In the genomic region with DNA sequence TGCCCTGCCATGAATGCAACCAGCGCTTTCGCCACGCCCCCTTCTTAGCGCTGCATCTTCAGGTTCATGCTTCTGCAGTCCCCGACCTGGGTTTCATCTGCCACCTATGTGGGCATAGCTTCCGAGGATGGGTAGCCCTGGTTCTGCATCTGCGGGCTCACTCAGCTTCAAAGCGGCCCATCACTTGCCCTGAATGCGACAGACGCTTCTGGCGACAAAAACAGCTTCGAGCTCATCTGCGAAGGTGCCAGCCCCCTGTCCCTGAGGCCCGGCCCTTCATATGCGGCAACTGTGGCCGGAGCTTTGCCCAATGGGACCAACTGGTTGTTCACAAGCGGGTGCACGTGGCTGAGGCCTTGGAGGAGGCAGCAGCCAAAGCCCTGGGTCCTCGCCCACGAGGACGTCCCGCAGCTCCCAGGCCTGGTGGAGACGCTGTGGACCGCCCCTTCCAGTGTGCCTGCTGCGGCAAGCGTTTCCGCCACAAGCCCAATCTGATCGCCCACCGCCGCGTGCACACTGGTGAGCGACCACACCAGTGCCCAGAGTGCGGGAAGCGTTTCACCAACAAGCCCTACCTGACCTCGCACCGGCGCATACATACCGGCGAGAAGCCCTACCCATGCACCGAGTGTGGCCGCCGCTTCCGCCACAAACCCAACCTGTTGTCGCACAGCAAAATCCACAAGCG, we compare ENCODE assay signal across 32 mouse cellular contexts. TPM values are rescaled to one million over a fixed set of nuclear protein-coding genes. Genes with fewer than 3 reads are reported as not detected.
A peak's percentile ranks its signal among the peaks of the same experiment; 100 is the strongest.
DNase-seq lines count a peak whose midpoint lies in the region; TF ChIP-seq lines count a peak whose summit lies in the region.
"Had no signal": no experiment of that assay in that cellular context is flagged by ENCODE, and none has a peak within 500 bp of the region (broad histone marks: within the 10 kb centered on the region; RNA-seq: fewer than 3 reads in every experiment).

No protein-coding gene starts in this region.

- H3K27me3 ChIP-seq in testis, adult 2 months (ENCODE audit: control insufficient read depth, insufficient read depth, low read length): no peaks in the 10 kb centered on the region
- H3K27me3 ChIP-seq: embryonic facial prominence, embryonic 15.5 days; heart, embryonic 15.5 days; intestine, embryonic 15.5 days; limb, embryonic 12.5 days; midbrain, embryonic 12.5 days had no signal

- TF ChIP-seq POLR2A in testis, adult 2 months (IDR thresholded peaks at IDR 0.05; ENCODE audit: control insufficient read depth, low read depth, low read length): no peak

- TF ChIP-seq CTCF in testis, adult 2 months (IDR thresholded peaks at IDR 0.05; ENCODE audit: control insufficient read depth, insufficient read depth, insufficient replicate concordance, low read depth, low read length): no peak

- H3K27ac ChIP-seq in testis, adult 2 months (ENCODE audit: control insufficient read depth, insufficient read depth, low read depth, low read length): no peak overlapping the region
- H3K27ac ChIP-seq: embryonic facial prominence, embryonic 15.5 days; heart, embryonic 15.5 days; intestine, embryonic 15.5 days; layer of hippocampus, adult 2 months; limb, embryonic 12.5 days; macrophage; midbrain, embryonic 12.5 days; stomach, postnatal 0 days had no signal

- peak; percentile 91 for DNase-seq in heart, adult 11 months
- no peak for DNase-seq in heart, postnatal 14 days
- no peak for DNase-seq in testis, postnatal 14 days (ENCODE audit: low spot score)
- DNase-seq in ZHBTc4 (ENCODE audit: low read depth, low spot score): peak; percentile 55
- no peak for DNase-seq in gastrocnemius, postnatal 14 days
- no peak for DNase-seq in gastrocnemius, postnatal 36 days
- DNase-seq: adrenal gland, adult 2 months; gastrocnemius, postnatal 10 days; heart, postnatal 4 days; kidney, postnatal 25 days; liver, postnatal 0 days; thymus, postnatal 14 days had no signal

- intact Hi-C loops in heart, postnatal 14 days (cut with DNase I): no loop called here
- intact Hi-C loops in gastrocnemius, postnatal 14 days (cut with DNase I; ENCODE audit: low total_unique reads): no loop called here
- intact Hi-C loops in gastrocnemius, postnatal 36 days (cut with DNase I): no loop called here

- H3K4me1 ChIP-seq in testis, adult 2 months (ENCODE audit: control insufficient read depth, insufficient read depth, low read length): peaks cover 29% of the 10 kb centered on the region

- H3K36me3 ChIP-seq in testis, adult 2 months (ENCODE audit: control insufficient read depth, insufficient read depth, low read length): no peaks in the 10 kb centered on the region

- H3K4me3 ChIP-seq in testis, adult 2 months (ENCODE audit: control insufficient read depth, low read depth, low read length): peak overlapping the region; percentile 53
- H3K4me3 ChIP-seq: embryonic facial prominence, embryonic 15.5 days; heart, embryonic 15.5 days; intestine, embryonic 15.5 days; layer of hippocampus, adult 2 months; limb, embryonic 12.5 days; midbrain, embryonic 12.5 days had no signal

RNA-seq across cellular contexts. Expression of gene Gm44965, which starts 2.9 kb away (rescaled TPM):
- total RNA-seq in heart, postnatal 14 days (2021): not detected
- not detected in 2 replicates for polyA plus RNA-seq in testis, adult 2 months (2012; rRNA removed)
- 1 to 10 TPM in 1 of 2 experiments, not detected in 1; 2.0 TPM for total RNA-seq in gastrocnemius, postnatal 14 days (2021)
- total RNA-seq in gastrocnemius, postnatal 36 days (2021): 1 to 10 TPM in 1 of 2 experiments, not detected in 1; 2.1 TPM
- total RNA-seq: adrenal gland, adult 2 months; heart, postnatal 4 days; layer of hippocampus, adult 2 months; layer of hippocampus, postnatal 25 days; neutrophil, adult 5-6 weeks had no signal
- polyA plus RNA-seq: adrenal gland, adult 2 months; embryonic facial prominence, embryonic 15.5 days; forebrain, embryonic 16.5 days; heart, embryonic 15.5 days; hindbrain, embryonic 16.5 days; intestine, embryonic 15.5 days; kidney, embryonic 14.5 days; limb, embryonic 12.5 days; liver, embryonic 11.5 days; liver, postnatal 0 days; lung, postnatal 0 days; macrophage; small intestine, adult 2 months; stomach, postnatal 0 days had no signal

RNA-seq across cellular contexts. Expression of gene Repin1, which starts 3.0 kb away (rescaled TPM):
- total RNA-seq in heart, postnatal 14 days (2021): 10 to 100 TPM; 24.0 to 27.5 TPM
- 16.8 and 17.8 TPM in 2 replicates for polyA plus RNA-seq in testis, adult 2 months (2012; rRNA removed)
- total RNA-seq in gastrocnemius, postnatal 14 days (2021): 10 to 100 TPM; 18.5 to 19.0 TPM
- total RNA-seq in gastrocnemius, postnatal 36 days (2021): 10 to 100 TPM; 19.4 to 29.3 TPM

RNA-seq across cellular contexts. Expression of gene Zfp775, which starts 5.2 kb away (rescaled TPM):
- 1 to 10 TPM; 8.2 to 8.3 TPM for total RNA-seq in heart, postnatal 14 days (2021)
- polyA plus RNA-seq in testis, adult 2 months (2012; rRNA removed): 1.8 and 1.9 TPM in 2 replicates
- 1 to 10 TPM; 5.2 to 5.5 TPM for total RNA-seq in gastrocnemius, postnatal 14 days (2021)
- 1 to 10 TPM; 5.9 to 6.4 TPM for total RNA-seq in gastrocnemius, postnatal 36 days (2021)

RNA-seq across cellular contexts. Expression of gene Gm45021, which starts 7.3 kb away (rescaled TPM):
- not detected for total RNA-seq in heart, postnatal 14 days (2021)
- not detected in 2 replicates for polyA plus RNA-seq in testis, adult 2 months (2012; rRNA removed)
- total RNA-seq in gastrocnemius, postnatal 14 days (2021): not detected
- not detected for total RNA-seq in gastrocnemius, postnatal 36 days (2021)
- total RNA-seq: adrenal gland, adult 2 months; gastrocnemius, postnatal 10 days; heart, adult 8-10 months; heart, postnatal 4 days; layer of hippocampus, adult 2 months; layer of hippocampus, postnatal 25 days; monocyte, adult 5-6 weeks; neutrophil, adult 5-6 weeks had no signal
- polyA plus RNA-seq: adrenal gland, adult 2 months; C2C12; embryonic facial prominence, embryonic 15.5 days; forebrain, embryonic 16.5 days; heart, embryonic 15.5 days; hindbrain, embryonic 16.5 days; intestine, embryonic 15.5 days; kidney, embryonic 14.5 days; limb, embryonic 12.5 days; liver, embryonic 11.5 days; liver, postnatal 0 days; lung, postnatal 0 days; macrophage; midbrain, embryonic 12.5 days; small intestine, adult 2 months; stomach, postnatal 0 days had no signal

RNA-seq across cellular contexts. Expression of gene Rarres2, which starts 24.1 kb away (rescaled TPM):
- total RNA-seq in heart, postnatal 14 days (2021): 10 to 100 TPM; 87.7 to 93.2 TPM
- 10.5 and 11.0 TPM in 2 replicates for polyA plus RNA-seq in testis, adult 2 months (2012; rRNA removed)
- 10 to 100 TPM; 22.2 to 35.7 TPM for total RNA-seq in gastrocnemius, postnatal 14 days (2021)
- 10 to 100 TPM; 15.5 to 19.0 TPM for total RNA-seq in gastrocnemius, postnatal 36 days (2021)
- total RNA-seq: monocyte, adult 5-6 weeks; neutrophil, adult 5-6 weeks had no signal
- polyA plus RNA-seq: macrophage had no signal

Comparison
In these comparisons a context has a peak if more than half of its experiments do, and no peak if none do; other contexts are left out.
1. DNase-seq: peak in heart, adult 11 months (single experiment) and ZHBTc4 (single experiment); none in heart, postnatal 14 days (0 of 2), testis, postnatal 14 days (single experiment), gastrocnemius, postnatal 14 days (single experiment) and gastrocnemius, postnatal 36 days (0 of 2).